Mouse (Mus musculus) spleen, embryonic (tissue): Measurements from ENCODE around the gene Ak1.

Source experiments
- CTCF ChIA-PET: fragments of 350-600 bp; sonication (Branson Sonifier 250); formaldehyde crosslinking; loops from one replicate; lab custom pipeline; 2022; lab: Charles Lee

Gene Ak1

DNA sequence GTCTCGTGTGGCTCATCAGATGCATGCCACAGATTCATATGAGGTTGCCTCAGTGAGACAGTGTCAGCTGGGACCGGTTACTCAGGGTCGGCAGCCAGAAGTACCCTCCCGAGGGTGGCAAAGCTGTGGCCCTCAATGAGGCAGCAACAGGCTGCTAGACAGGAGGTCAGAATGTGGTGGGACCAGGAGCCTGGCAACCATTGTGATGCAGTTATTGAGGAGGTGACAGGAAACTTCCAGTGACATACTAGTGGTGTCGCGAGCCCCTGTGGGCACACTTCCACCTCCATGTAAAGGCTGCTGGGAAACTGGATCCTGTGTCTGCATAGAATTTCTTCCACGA lies at the start of gene Ak1:
Gene Ak1 (plus strand): TSS at position 242 of the 343 bp plus-strand sequence.
- CTCF ChIA-PET = no interaction called here

DNA sequence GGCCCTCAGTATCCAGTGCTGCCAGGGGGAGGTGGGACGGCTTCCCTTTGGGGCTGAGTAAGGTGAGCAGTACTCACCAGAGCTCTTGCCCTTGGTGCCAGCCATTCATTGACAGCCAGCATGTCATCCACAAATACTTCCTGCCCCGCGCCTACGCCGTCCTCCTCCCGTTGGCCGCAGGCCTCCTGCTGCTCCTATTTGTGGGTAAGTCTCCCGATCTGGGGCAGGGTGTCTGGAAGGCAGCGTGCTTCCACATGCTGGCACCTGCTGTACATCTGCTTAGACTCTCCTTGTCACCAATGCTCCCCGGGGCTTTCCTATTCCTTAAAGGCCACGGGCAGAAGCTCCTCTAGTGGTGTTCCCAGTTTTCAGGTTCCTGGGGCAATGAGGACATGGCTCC lies 49.4 kb upstream of the Ak1 start:
- CTCF ChIA-PET = no interaction called here

DNA sequence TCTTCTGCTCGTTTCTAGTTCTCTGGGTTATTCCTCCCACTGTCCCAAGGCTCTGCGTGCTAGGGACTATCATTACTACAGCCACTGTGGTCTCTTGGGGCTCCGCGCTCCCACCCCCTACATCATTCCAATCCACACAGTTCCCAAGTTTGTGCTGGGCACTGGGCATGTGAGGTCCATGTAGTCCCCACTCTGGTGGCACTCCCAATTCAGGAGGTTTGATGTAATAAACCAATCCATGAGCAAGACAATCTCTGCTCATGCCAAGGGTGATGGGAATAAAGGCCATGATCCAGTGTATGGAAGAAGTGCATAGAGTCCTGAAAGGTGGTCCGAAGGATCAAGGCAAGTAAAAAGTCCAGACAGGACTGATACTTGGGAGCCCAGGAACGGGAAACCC lies 47.1 kb upstream of the Ak1 start, which contains the start of gene Pip5kl1:
Gene Pip5kl1 (plus strand): TSS at position 301 of the 400 bp plus-strand sequence.
- CTCF ChIA-PET = no interaction called here

DNA sequence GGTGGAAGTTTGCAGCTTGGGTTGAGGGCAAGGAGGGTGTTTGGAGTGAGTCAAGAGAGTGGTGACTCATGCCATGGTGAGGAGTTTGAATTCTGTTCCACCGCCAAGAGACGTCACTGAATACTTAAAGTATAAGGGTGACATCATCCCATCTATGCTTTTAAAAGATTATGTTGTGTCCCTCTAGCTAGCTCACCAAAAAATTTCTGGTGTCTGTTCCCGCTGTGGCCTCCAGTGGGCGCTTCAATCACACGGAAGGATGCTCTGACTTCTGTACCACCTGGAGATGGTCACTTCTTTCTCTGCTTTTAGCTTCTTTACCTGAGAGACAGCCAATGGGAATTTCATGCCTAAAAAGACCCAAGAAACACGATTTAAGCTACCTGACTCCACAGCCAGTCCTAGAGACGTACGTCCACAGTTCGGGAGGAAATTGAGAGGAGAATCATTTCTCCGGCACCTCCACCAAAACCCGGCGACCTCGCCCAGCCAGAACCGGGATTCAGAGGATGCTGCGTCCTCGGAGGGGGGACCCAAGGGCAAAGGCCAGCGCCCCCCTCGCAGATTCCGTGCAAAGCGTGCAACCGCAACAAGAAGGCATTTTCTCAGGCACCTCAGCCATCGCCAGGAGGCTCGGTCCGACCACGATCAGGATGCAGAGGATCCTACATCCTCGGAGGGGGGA lies 46.5 kb upstream of the Ak1 start:
- CTCF ChIA-PET = no interaction called here

DNA sequence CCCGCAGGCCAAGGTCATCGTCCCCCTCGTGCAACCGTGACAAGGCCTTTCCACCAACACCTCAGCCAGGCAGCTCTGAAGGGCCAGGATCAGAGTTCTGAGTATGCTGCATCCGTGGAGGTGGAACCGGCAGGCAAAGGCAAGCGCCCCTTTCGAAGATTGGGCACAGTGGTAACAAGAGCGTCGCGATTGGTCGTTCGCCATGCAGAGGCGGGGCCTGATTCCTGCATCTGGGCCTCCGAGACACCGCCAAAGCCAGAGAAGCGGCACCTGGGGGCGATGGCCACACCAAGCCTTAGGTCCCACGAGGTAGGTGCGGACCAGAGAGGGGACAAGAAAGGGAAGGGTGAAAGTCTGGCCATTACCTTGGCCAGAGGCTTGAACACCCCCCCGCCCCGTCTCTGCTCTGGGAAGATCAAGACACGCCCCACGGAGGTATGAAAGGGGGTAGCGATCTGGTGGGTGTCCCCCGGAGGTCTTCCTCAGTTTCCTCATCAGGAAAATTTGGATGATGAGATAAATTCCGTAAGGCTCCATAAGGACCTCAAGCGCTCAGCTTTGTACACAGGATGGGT lies 45.9 kb upstream of the Ak1 start, which contains the start of gene 9430097D07Rik:
Gene 9430097D07Rik (minus strand): TSS at position 99 of the 575 bp plus-strand sequence.
- CTCF ChIA-PET = no interaction called here

DNA sequence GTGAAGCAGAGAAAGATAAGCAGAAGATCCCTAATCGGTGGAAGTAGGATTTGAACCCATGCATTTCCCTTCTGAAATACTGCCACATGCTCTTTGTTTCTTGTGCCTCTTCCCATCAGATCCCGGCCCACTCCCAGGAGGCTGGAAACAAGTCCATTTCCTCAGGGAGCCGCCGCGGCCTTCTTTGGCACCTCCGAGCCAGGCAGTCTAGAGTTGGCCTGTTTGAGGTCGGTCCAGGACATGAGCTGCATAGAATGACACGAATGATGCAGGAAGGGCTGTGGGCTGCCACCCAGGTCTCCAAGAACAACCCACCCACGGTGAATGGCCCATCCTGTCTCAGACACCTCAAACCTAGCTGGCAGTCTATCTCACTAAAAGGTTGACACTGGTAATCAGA lies 45.0 kb upstream of the Ak1 start:
- CTCF ChIA-PET = no interaction called here

DNA sequence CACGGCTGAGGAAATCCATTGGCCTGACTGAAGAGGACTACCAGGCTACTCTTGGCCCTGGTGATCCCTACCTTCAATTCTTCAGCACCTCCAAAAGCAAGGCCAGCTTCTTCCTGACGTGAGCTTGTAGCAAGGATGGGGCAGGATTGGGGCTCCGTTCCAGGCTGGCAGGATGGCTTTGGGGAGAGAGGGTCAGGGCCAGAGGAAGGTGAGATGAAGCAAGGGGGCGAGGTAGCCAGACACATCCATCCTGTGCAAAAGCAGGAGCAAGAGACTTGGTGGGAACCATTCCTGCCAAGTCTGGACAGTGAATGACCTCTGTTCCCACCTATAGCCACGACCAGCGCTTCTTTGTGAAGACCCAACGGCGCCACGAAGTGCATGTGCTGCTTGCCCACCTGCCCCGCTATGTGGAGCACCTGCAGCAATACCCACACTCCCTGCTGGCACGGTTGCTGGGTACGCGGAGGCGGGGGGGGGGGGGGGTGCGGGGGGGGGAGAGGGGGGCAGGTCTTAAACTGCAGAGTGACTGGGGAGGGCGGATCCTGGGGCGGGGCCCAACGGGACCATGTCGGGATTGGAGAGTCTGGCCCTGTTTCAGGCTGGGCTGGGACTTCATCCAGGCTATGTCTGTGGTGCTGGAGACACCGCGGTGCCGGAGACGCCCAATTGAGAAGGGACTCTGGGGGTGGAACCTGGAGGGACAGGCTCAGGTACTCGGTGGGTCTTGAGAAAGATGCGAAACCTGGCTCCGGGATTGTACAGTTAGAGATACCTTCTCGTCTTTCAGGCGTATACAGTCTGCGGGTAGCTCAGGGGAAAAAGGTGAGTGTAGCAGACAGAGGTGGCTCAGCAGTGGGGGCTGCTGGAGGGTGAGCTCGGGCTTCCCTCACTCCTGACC lies 43.2 kb upstream of the Ak1 start:
- CTCF ChIA-PET = no interaction called here

DNA sequence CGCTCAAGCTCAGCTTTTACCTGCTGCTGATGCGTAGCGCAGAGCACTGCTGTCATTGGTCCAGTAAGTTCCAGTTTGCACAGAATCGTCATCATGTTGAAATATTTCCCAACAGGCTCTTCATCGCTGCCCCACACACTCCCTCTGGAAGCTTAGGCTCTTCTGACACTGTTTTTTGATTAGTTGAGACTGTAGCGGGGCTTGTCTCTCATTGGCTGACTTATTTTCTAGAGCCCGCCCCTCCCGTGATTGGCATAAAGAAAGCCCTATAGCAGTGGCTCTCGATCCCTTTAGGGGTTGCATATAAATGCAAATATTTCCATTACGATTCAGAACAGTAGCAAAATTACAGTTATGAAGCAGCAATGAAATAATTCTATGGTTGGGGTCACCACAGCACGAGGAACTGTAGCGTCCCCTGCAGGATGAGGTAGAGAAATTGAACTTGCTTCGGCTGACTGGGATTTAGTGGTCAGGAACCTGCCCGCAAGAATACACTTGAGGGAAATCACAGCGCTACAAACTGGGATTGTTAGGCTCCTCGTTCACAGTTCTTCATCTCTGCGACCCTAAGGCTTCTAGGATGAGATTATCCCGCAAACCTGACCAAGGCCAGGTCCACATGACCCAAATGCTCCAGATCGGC lies 40.0 kb upstream of the Ak1 start:
- CTCF ChIA-PET = no interaction called here

DNA sequence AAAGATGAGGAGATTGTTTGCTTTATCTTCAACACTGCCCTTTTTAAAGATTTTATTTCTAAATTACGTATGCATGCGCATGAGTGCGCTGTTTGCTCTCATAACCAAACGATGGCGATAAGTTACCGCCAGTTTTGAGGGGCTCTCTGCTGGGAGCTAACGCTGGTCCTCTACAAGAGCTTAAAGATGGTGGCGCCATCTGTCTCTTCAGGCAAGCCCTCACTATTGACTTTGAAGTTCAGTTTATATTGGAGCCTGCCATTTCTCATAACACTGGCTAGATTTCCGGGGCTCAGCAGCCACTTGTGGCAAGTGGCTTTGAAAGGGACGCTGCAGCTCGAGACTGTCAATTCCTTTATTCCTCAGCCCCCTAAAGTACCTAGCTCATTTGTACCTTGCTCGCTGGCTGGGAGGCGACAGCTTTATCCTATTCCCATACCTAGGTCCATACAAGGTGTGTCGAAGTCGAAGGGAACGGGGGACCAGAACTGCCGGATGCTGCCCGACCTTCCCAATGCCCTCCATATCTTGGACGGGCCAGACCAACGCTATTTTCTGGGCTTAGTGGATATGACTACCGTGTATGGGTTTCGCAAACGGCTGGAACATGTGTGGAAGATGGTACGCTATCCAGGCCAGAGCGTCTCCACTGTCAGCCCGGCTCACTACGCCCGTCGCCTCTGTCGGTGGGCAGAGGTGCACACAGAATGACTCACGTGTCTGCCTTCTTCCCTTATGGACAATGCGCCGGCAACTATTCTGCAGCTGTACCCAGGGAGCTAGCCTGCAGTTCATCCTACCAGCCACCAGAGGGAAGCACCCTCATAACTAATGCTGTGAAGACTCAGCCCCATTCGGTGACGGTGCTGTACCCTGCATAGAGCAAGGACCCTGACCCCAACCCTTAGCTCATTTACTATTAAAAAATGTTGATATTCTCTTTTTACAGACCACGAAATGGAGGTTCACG lies 38.4 kb upstream of the Ak1 start:
- CTCF ChIA-PET = interaction anchor here (0.7 to 1.0 kb wide), 2 partner anchors 11 to 27 kb away, joined by 3 to 9 read pairs; no protein-coding TSS in a partner anchor

DNA sequence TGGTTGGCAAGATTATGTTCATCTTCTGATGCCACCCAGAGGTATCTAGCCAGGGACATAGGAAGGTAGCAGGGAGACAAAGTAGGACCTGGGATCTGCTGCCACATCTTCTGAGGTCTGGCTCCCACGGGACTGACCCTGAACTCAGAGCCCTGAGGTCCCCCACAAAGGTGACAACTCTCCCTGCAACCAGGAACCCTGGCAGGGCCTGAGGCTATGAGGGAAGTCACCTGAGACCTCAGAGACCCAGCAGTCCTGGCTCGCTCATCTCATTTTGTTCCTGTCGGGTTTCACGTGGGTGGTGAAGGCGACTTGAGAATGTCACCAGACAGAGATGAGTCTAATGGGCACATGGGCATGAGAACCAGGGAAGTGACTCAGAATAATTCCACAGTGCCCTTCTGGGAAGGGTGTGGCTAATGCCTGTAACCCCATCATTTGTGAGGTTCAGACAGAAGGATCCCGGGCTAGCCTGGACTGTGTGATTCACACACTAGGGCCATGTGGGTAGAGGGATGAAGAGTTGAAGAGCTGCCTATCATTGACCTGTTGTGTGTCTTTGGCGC lies 36.3 kb upstream of the Ak1 start:
- CTCF ChIA-PET = no interaction called here

DNA sequence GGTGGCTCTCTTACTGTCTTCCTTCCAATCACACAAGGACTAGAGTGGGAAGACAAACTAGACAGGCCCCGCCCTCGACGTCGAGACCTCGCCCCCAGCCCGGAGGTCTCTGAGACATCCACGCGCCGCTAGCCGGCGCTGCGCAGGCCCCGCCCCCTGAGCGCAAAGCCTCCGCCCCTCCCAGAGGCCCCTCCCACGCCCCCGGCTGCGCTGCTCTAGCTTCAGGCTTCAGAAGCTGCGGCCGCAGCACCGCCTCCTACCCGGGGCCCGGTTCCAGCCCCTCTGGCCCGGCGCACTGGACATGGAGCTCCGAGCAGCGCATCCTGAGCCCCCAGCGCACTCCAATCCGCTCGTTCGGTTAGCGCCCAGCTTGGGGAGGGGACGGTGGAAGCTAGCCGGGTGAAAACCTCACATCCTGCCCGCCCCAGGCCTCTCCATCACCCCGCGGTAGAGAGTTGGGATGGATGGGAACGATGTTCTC lies 34.6 kb upstream of the Ak1 start, which contains the start of gene St6galnac4:
Gene St6galnac4 (plus strand): TSS at position 225 of the 481 bp plus-strand sequence.
- CTCF ChIA-PET = interaction anchor here (0.6 to 0.8 kb wide), 3 partner anchors 13 to 1488 kb away, joined by 3 to 4 read pairs (median 3); no protein-coding TSS in a partner anchor

DNA sequence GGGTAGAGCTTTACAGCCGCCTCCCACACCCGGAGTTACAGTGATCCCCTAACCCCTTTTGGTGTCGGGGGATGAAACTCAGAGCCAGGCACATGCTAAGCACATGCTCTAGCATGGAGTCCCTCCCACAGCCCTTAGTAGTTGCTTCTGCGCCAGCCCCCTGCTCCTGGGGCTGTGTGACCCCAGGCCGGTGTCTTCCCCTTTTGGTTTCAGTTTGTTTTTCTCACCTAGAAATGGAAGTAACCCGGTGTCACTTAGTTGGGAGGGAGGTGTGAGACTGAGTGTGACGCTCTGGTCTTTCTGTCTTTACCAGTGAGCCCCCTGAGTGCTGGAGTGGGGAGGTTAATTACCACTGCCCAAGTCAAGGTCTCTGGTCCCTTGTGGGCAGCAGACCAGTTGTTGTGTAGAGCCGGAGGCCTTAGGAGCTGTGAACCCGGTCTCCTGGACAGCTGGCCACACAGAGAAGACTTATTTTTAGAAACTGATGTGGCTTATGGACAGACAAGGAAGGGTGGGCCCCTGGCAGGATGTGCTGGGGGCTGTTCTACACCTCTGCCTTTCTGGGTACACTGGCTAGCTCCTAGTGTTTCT lies 33.7 kb upstream of the Ak1 start:
- CTCF ChIA-PET = no interaction called here

DNA sequence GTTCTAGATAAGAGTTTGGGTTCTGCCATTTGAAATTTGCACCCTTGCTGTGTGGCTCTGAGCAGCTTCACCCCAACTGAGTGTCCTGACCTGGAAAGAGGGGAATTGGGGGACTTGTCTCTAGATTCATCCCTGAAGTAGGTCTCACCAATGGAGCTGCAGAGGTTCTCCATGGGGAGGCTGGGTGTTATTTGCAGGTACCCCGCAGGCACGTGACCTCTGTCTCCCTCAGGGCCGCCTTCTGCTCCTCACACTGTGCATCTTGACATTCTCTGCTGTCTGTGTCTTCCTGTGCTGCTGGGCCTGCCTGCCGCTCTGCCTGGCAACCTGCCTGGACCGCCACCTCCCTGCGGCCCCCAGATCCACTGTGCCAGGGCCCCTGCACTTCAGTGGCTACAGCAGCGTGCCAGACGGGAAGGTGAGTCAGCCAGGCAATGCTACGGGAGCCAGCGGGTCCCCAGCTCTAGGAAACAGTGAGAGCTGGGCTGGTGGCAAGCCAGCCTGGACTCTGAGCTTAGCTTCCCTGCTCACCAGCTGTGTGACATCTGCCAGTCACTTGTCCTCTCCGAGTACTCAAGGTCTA lies 32.3 kb upstream of the Ak1 start:
- CTCF ChIA-PET = no interaction called here

DNA sequence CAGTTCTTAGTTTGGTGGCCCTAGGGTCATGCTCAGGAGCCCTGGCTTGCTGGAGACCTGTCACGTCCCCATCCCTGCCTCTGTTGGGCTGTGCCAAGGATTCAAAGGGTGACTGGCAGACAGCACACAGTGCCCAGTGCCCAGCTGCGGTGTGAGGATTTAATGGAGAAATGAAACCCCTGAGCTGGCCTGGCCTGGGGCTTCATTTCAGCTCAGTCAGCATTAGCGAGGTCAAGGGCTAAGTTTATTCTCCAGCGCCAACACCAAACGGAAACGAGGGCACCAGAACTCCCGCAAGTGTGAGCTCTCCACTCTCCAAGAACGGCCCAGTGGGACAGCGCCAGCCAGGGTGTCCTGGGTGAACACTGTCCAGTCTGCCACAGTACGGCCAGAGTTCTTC lies 31.3 kb upstream of the Ak1 start:
- CTCF ChIA-PET = no interaction called here

DNA sequence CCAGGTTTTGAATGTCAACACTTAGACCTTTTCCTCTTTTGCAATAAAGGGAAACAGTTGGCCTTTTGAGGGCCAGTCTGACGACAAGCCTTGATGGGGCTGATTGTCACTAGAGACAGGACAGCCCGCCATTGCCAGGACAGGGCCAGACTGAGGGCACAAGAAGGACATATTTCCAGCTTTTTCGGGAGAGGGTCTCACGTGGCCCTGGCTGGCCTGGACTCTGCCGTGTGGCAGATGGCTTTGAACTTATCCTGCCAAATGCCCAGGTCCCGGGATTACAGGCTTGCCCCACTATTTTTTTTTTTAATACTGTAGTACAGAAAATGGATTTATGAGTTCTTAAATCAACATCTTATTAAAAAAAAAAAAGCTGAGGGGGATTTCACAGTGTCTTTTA lies 30.3 kb upstream of the Ak1 start:
- CTCF ChIA-PET = interaction anchor here (0.5 to 0.7 kb wide), 2 partner anchors 11 to 19 kb away, joined by 4 to 5 read pairs; no protein-coding TSS in a partner anchor

DNA sequence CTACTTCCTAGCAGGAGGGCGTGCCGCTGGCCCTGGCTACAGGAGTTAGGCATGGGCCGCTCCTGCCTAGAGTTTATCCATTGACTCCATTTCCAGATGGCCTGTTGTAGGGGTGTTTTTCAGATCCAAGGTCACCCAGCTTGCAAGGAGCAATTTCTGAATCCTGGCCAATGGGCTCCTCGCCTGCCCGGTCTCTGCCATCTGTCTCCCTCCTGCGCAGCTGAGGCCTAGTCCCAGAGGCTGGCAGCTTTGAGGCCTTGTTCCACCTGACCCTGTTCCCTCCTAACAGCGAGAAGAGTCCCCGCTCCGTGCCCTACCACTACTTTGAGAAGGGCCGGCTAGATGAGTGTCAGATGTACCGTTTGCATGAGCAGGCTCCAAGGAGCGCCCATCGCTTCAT lies 24.8 kb upstream of the Ak1 start:
- CTCF ChIA-PET = no interaction called here

DNA sequence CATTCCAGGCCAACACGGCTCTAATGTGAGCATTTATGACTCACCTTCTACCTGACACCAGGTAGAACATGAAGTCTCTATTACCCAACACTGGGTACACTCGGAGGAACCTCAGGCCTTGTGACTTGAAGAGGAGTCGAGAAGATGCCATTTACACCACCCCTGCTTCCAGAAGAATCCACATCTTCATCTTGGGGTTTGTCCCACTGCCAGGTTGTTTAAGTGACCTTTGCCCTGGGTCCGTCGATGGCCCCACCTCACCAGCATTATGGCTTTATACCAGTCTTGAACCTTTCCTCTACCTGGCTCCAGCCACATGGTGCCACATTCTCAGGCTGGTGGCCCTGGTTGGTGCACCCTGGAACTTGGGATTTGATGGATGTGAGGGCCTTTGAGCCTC lies 24.3 kb upstream of the Ak1 start:
- CTCF ChIA-PET = no interaction called here

DNA sequence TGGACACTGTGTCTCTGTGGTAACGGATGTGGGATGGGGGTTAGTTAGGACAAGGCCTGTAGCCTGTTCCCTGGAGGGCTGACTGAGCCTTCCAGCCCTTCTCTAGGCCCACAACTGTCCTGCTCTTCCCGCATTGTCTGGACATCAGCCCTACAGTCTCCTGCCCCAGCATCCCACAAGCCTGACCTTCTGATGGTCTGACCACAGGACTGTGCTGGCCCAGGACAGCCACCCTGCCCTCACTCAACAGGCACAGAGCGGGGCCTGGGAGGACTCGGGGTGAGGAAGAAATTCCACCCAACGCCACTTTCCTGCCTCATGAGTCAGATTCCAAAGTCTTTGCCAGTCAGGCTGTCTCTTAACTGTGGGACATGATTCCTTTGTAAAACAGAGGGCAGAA lies 23.9 kb upstream of the Ak1 start:
- CTCF ChIA-PET = no interaction called here

DNA sequence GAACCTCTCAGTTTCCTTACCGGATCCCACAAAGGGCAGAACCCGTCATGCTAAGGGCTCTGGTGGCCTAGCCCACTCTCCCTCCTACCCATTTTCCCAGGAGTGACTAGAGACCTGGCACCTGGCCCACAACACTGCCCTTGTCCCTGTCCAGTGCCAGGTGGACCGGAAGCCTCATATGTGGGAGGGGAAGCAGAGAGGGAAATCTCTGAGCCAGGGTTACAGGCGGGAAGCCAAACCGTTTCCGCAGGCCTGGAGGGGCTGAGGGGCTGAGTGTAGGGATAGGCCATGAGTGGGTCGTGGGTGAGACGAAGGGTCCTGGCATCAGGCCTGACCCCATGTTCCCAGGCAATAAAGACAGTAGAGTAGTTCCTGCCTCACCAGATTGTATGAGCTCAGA lies 23.1 kb upstream of the Ak1 start:
- CTCF ChIA-PET = no interaction called here
